Mouse (Mus musculus) heart, embryonic 12.5 days (tissue): ENCODE data around the gene Uvrag. TPM values are rescaled to one million over a fixed set of nuclear protein-coding genes. Genes with fewer than 3 reads are reported as not detected.

ENCODE experiments used
- ATAC-seq: fragments of 200-750 bp; cut with Nextera tagmentation; 2 replicates; pipeline ENCODE4 v1.8.0; 2017; ENCODE audit warnings: moderate TSS enrichment, moderate library complexity; ENCODE audit not compliant: insufficient number of reproducible peaks, low FRiP score
- H3K27ac ChIP-seq: fragments of 300-500 bp; sonication (generic); 2 replicates; pipeline ENCODE4 v1.5.1; 2016; ENCODE audit warnings: mild to moderate bottlenecking, moderate library complexity; ENCODE audit not compliant: poor library complexity, severe bottlenecking
- H3K27me3 ChIP-seq: fragments of 300-500 bp; sonication (generic); replicated peaks from 2 replicates; pipeline ENCODE4 v1.6.1; 2016; ENCODE audit warnings: mild to moderate bottlenecking, moderate library complexity
- H3K36me3 ChIP-seq: fragments of 300-500 bp; sonication (generic); 2 replicates; pipeline ENCODE4 v1.6.1; 2016; ENCODE audit warnings: mild to moderate bottlenecking, moderate library complexity
- H3K4me1 ChIP-seq: fragments of 300-500 bp; sonication (generic); replicated peaks from 2 replicates; pipeline ENCODE4 v1.6.1; 2016; ENCODE audit warnings: mild to moderate bottlenecking
- H3K4me2 ChIP-seq: fragments of 300-500 bp; sonication (generic); 2 replicates; pipeline ENCODE4 v1.6.1; 2016; ENCODE audit warnings: mild to moderate bottlenecking, moderate library complexity
- H3K4me3 ChIP-seq: fragments of 300-500 bp; sonication (generic); 2 replicates; pipeline ENCODE4 v1.5.1; 2016; ENCODE audit warnings: mild to moderate bottlenecking
- H3K9ac ChIP-seq: fragments of 300-500 bp; sonication (generic); 2 replicates; pipeline ENCODE4 v1.6.1; 2016; ENCODE audit warnings: mild to moderate bottlenecking, moderate library complexity
- H3K9me3 ChIP-seq: fragments of 300-500 bp; sonication (generic); replicated peaks from 2 replicates; pipeline ENCODE4 v1.6.1; 2016; ENCODE audit warnings: mild to moderate bottlenecking, moderate library complexity
- WGBS: fragments of 180-500 bp; shearing (Covaris S2); methylation state at CpG from one replicate; pipeline ENCODE4 v1.1.7; 2016; 5-methylcytosine and 5-hydroxymethylcytosine counted together
- polyA plus RNA-seq: library from polyadenylated mRNA; unstranded; fragments of >200 nt; fragmentation: Nextera tagmentation; extraction: Ambion mirVana; gene quantifications from 2 replicates; pipeline ENCODE4 v1.2.1, GENCODE M21; 2016

The Uvrag gene
- polyA plus RNA-seq, 1 experiment from 2014 or later: 19.6 TPM

- ATAC-seq: no peak
- Histone ChIP-seq H3K4me2 (0 out of 2 replicates have a peak overlapping the region, but pooled peaks have one; percentile 42), H3K27me3 (0 out of 2 replicates have a peak, but pooled peaks cover 4% of the 10 kb centered on the region), H3K36me3 (no peaks in the 10 kb centered on the region), H3K4me1 (peaks cover 67% of the 10 kb centered on the region), H3K27ac (peak overlapping the region; percentile 44), H3K9me3 (no peaks in the 10 kb centered on the region), H3K4me3 (no peak overlapping the region), H3K9ac (no peak overlapping the region; the same call in 1 of the 2 replicates)
- WGBS: 70% methylated on average over 2 of the region's 2 CpGs
These were observed 273.2 kb downstream of the Uvrag start for GRCm38 (mm10) chr7:98867794-98868150.

DNA sequence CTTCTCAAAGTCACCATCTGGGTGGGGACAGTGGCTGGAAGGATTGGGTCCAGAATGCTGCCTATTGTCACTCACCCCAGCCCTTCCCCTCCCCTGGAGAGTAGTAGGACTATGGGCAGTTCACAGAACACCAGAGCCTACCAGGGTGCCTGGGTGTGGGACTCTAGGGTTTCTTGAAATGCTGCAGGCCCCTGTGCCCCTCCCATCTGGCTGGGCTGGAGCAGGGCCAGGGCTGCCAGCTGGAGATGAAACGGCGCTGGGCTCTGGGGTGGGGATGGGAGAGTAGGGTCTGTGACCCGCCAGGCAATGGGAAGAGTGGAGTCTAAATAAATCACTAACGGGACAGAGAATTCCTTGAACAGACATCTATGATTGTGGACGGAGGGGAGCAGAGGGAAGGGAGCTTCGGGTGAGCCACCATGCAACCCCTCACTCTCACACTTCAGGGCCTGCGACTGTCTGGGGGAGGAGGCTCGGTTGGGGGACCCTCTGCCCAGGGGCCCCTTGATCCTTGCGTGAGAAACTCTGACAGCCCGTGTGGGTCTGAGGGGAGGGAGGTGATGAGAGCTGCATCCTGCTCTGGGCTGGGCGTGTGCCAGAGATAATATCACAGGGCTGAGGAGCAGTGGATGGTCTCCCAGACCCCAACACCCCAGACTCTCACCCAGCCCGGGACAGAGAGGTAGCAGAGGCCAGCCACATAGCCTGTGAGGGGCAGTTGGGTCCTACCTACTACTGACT is 273.7 kb downstream of the Uvrag start:
- peak; percentile 67 for ATAC-seq
- H3K4me1 ChIP-seq: peaks cover 64% of the 10 kb centered on the region
- peak overlapping the region; percentile 42 for H3K4me2 ChIP-seq
- H3K36me3 ChIP-seq: no peaks in the 10 kb centered on the region
- H3K4me3 ChIP-seq: no peak overlapping the region
- H3K27ac ChIP-seq: peak overlapping the region; percentile 44
- no peaks in the 10 kb centered on the region for H3K9me3 ChIP-seq
- WGBS: 8% methylated on average over 12 of the region's 12 CpGs
- peak overlapping the region; percentile 37; the same call in 1 of the 2 replicates for H3K9ac ChIP-seq
- H3K27me3 ChIP-seq: 0 out of 2 replicates have a peak, but pooled peaks cover 4% of the 10 kb centered on the region

DNA sequence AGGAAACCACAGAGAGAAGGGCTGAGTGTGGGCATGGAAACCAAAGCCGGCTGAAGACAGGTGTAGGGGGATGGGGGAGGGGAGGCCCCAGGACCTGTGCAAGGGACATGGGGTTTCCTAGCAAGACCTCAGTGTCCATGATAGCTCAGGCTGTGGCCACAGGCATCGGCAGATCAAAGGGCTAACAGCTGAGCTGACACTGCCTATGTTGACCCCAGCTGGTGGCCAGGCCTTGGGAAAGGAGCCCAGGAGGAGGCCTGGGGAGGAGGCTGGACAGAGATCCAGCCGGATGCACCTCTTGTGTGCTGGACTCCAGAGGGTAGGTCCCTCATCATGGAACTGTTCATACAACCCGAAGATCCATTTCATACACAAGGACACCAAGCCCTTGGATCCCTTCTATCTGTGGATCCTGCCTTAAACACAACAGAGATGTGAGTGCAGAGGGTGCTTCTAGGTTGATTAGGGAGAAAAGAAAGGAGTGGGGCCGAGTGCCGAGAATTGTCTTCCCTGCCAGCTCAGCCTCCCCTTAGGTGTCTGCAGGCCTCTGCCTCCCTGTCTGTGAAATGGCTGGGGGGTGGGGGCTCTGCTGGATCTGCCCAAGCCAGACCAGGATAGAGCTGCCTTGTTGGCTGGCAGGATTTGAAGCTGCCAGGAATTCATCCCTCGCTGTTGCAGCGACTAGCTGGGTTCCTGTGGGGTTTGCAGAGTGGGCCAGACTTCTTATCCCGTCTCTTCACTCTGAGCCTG is 276.8 kb downstream of the Uvrag start:
- Histone ChIP-seq H3K4me1 (peaks cover 56% of the 10 kb centered on the region), H3K4me3 (no peak overlapping the region), H3K9me3 (no peaks in the 10 kb centered on the region), H3K9ac (no peak overlapping the region), H3K4me2 (no peak overlapping the region), H3K36me3 (no peaks in the 10 kb centered on the region), H3K27ac (no peak overlapping the region), H3K27me3 (no peaks in the 10 kb centered on the region)
- WGBS: 50% methylated on average over 9 of the region's 9 CpGs
- no peak for ATAC-seq

GRCm38 (mm10) chr7:98862994-98863393 is 277.9 kb downstream of the Uvrag start:
- WGBS: 81% methylated on average over 5 of the region's 5 CpGs
- no peaks in the 10 kb centered on the region for H3K36me3 ChIP-seq
- no peak overlapping the region for H3K27ac ChIP-seq
- peaks cover 50% of the 10 kb centered on the region for H3K4me1 ChIP-seq
- no peaks in the 10 kb centered on the region for H3K9me3 ChIP-seq
- ATAC-seq: no peak
- H3K9ac ChIP-seq: no peak overlapping the region
- H3K4me3 ChIP-seq: no peak overlapping the region
- H3K27me3 ChIP-seq: no peaks in the 10 kb centered on the region
- H3K4me2 ChIP-seq: no peak overlapping the region

DNA sequence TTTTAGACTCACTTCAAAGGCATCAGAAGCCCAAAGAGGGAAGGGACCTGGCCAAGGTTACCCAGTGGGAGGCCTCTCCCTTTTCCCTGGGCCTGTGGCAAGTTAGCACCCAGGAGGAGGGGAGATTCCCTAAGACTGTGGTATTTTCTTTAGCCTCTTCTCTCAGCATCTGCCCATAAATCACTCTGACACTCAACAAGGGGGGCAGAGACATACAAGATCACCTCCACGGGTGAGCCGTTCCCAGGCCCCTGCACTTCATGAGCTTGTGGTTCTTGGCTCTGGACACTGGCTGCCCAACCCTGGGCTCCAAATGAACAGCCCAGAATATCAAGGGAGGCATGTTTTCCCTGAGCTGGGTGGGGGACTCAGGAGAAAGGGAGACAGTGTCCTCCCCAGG is 279.9 kb downstream of the Uvrag start:
- H3K36me3 ChIP-seq: no peaks in the 10 kb centered on the region
- H3K4me1 ChIP-seq: peaks cover 51% of the 10 kb centered on the region
- 40% methylated on average over 2 of the region's 2 CpGs for WGBS
- no peaks in the 10 kb centered on the region for H3K9me3 ChIP-seq
- 0 out of 2 replicates have a peak overlapping the region, but pooled peaks have one; percentile 7 for H3K9ac ChIP-seq
- H3K4me2 ChIP-seq: no peak overlapping the region
- no peak overlapping the region for H3K27ac ChIP-seq
- H3K27me3 ChIP-seq: no peaks in the 10 kb centered on the region
- no peak for ATAC-seq
- H3K4me3 ChIP-seq: no peak overlapping the region

DNA sequence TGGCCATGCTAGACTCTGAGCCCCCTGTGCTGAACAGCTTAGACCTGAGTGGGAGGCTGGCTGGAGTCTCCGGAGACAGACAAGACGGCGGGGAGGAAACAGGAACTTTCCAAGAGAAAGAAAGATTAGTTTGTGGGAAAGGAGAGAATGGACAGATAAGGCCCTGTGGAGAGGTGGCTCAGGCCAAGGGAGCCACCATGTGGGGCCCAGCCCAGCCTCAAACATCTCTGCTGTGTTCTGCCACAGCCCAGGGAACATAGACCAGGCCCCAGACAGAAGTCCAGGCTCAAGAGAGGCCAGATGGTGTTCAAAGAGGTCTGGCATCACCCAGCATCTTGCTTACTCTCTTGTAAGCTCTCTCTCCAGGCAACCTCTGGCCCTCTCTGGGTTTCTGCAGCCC is 283.8 kb downstream of the Uvrag start:
- WGBS: 20% methylated on average over 3 of the region's 3 CpGs
- no peak overlapping the region for H3K4me3 ChIP-seq
- no peak overlapping the region for H3K4me2 ChIP-seq
- H3K9ac ChIP-seq: no peak overlapping the region
- peak overlapping the region; percentile 92 for H3K27ac ChIP-seq
- no peaks in the 10 kb centered on the region for H3K9me3 ChIP-seq
- H3K27me3 ChIP-seq: no peaks in the 10 kb centered on the region
- peak; percentile 67 for ATAC-seq
- H3K4me1 ChIP-seq: peaks cover 76% of the 10 kb centered on the region
- peaks cover 14% of the 10 kb centered on the region for H3K36me3 ChIP-seq

DNA sequence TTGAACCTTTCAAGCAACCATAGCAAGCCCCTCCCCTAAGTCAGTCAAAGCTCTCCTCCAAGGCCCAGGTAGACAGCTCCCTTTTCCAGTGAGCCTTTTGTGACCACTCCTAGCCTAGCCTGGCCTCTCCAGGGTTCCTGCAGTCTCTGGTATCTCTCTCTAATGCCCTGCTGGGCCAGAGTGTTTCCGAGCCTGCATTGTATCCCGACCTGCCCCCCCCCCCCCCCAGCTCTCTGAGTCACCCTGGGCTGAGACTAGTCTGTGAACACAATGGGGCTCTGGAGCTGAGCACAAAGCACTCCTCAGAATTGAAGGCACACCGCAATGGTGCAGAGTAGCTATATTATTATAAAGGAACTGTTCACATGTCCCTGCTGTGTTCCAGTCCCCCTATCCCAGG is 284.8 kb downstream of the Uvrag start:
- peak overlapping the region; percentile 92 for H3K27ac ChIP-seq
- H3K9ac ChIP-seq: no peak overlapping the region
- peaks cover 77% of the 10 kb centered on the region for H3K4me1 ChIP-seq
- H3K4me3 ChIP-seq: no peak overlapping the region
- WGBS: 19% methylated on average over 3 of the region's 3 CpGs
- H3K4me2 ChIP-seq: no peak overlapping the region
- ATAC-seq: peak; percentile 17; the same call in 1 of the 2 replicates
- no peaks in the 10 kb centered on the region for H3K9me3 ChIP-seq
- no peaks in the 10 kb centered on the region for H3K27me3 ChIP-seq
- peaks cover 14% of the 10 kb centered on the region for H3K36me3 ChIP-seq

GRCm38 (mm10) chr7:98855388-98855787 is 285.6 kb downstream of the Uvrag start:
- Histone ChIP-seq H3K27ac (peak overlapping the region; percentile 92), H3K4me3 (no peak overlapping the region), H3K27me3 (no peaks in the 10 kb centered on the region), H3K9me3 (no peaks in the 10 kb centered on the region), H3K4me1 (peaks cover 78% of the 10 kb centered on the region), H3K4me2 (no peak overlapping the region), H3K36me3 (peaks cover 19% of the 10 kb centered on the region), H3K9ac (no peak overlapping the region)
- peak; percentile 26; the same call in 1 of the 2 replicates for ATAC-seq
- 24% methylated on average over 2 of the region's 2 CpGs for WGBS

GRCm38 (mm10) chr7:98853806-98854205 is 287.1 kb downstream of the Uvrag start:
- ATAC-seq: no peak
- Histone ChIP-seq H3K9me3 (no peaks in the 10 kb centered on the region), H3K4me2 (no peak overlapping the region), H3K4me1 (peaks cover 87% of the 10 kb centered on the region), H3K9ac (0 out of 2 replicates have a peak overlapping the region, but pooled peaks have one; percentile 16), H3K36me3 (peaks cover 29% of the 10 kb centered on the region), H3K4me3 (no peak overlapping the region), H3K27me3 (no peaks in the 10 kb centered on the region), H3K27ac (peak overlapping the region; percentile 92; the same call in 1 of the 2 replicates)
- WGBS: 77% methylated on average over 6 of the region's 6 CpGs

- WGBS: 74% methylated on average over 18 of the region's 18 CpGs
- peaks cover 30% of the 10 kb centered on the region for H3K36me3 ChIP-seq
- H3K4me1 ChIP-seq: peaks cover 89% of the 10 kb centered on the region
- H3K9me3 ChIP-seq: no peaks in the 10 kb centered on the region
- no peak overlapping the region for H3K4me3 ChIP-seq
- no peak overlapping the region for H3K4me2 ChIP-seq
- no peak overlapping the region for H3K27ac ChIP-seq
- H3K9ac ChIP-seq: peak overlapping the region; percentile 5; the same call in 1 of the 2 replicates
- no peaks in the 10 kb centered on the region for H3K27me3 ChIP-seq
- no peak for ATAC-seq
These were observed 287.8 kb downstream of the Uvrag start for GRCm38 (mm10) chr7:98852950-98853650.

DNA sequence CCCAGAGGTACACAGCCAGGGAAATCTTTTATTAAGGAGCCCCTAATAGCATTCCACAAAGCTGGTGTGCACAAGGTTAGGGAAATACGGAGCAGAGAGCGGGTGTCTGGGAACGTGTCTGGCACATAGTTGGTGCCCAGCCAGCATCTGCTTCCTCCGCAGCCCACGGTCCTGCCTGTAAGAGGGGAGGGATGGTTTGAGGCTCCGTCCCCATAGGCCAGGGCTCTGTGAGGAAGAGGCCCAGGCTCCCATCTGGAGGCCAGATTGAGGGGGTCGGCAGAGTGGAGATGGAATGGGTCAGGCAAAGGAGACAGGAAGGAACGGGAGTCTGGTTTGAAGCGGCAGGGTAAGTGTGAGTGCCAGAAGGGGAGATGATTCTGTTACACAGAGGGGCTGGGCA is 289.7 kb downstream of the Uvrag start:
- Histone ChIP-seq H3K36me3 (peaks cover 42% of the 10 kb centered on the region), H3K4me3 (peak overlapping the region; percentile 7; the same call in 1 of the 2 replicates), H3K9me3 (no peaks in the 10 kb centered on the region), H3K27me3 (no peaks in the 10 kb centered on the region), H3K4me2 (peak overlapping the region; percentile 39), H3K27ac (peak overlapping the region; percentile 89), H3K4me1 (peaks cover 71% of the 10 kb centered on the region), H3K9ac (0 out of 2 replicates have a peak overlapping the region, but pooled peaks have one; percentile 28)
- 22% methylated on average over 9 of the region's 9 CpGs for WGBS
- peak; percentile 75 for ATAC-seq
